In genomic region chr2:157040649-157041046, GRCm38 (mm10) we compare ENCODE assay signal across 24 mouse cellular contexts. TPM values are rescaled to one million over a fixed set of nuclear protein-coding genes. Genes with fewer than 3 reads are reported as not detected.
DNase-seq lines count a peak whose midpoint lies in the region; ATAC-seq and TF ChIP-seq lines count a peak whose summit lies in the region.
"Had no signal": no experiment of that assay in that cellular context is flagged by ENCODE, and none has a peak within 500 bp of the region (broad histone marks: within the 10 kb centered on the region; RNA-seq: fewer than 3 reads in every experiment).

No protein-coding gene starts in this region.

- H3K4me2 ChIP-seq in intestine, embryonic 16.5 days (ENCODE audit: low read depth, low read length) = no peak overlapping the region
- H3K4me2 ChIP-seq in intestine, embryonic 15.5 days (replicated peaks) = no peak overlapping the region
- no peak overlapping the region for H3K4me2 ChIP-seq in midbrain, embryonic 15.5 days
- no peak overlapping the region for H3K4me2 ChIP-seq in midbrain, embryonic 11.5 days
- H3K4me2 ChIP-seq: forebrain, embryonic 12.5 days had no signal

- 86% methylated on average over 17 of the region's 17 CpGs for WGBS in intestine, embryonic 16.5 days
- WGBS in intestine, embryonic 15.5 days = 84% methylated on average over 17 of the region's 17 CpGs
- WGBS in midbrain, embryonic 15.5 days = 84% methylated on average over 17 of the region's 17 CpGs
- WGBS in midbrain, embryonic 11.5 days = 84% methylated on average over 17 of the region's 17 CpGs
- WGBS in olfactory bulb, adult 2 months = 72% methylated on average over 17 of the region's 17 CpGs

- no peak overlapping the region for H3K4me3 ChIP-seq in gastrocnemius, adult 2 months
- no peak overlapping the region for H3K4me3 ChIP-seq in intestine, embryonic 16.5 days (ENCODE audit: low read length)
- no peak overlapping the region for H3K4me3 ChIP-seq in intestine, embryonic 15.5 days (replicated peaks)
- H3K4me3 ChIP-seq in midbrain, embryonic 15.5 days = no peak overlapping the region
- H3K4me3 ChIP-seq in midbrain, embryonic 11.5 days (ENCODE audit: low read depth, low read length) = no peak overlapping the region
- no peak overlapping the region for H3K4me3 ChIP-seq in olfactory bulb, adult 2 months (ENCODE audit: insufficient read depth, low read depth, low read length)
- H3K4me3 ChIP-seq: forebrain, embryonic 12.5 days; limb, embryonic 10.5 days had no signal

- no peak for DNase-seq in gastrocnemius, adult 2 months
- DNase-seq in gastrocnemius, postnatal 14 days = no peak
- no peak for DNase-seq in midbrain, embryonic 11.5 days (ENCODE audit: low spot score, missing footprints)
- no peak for DNase-seq in spleen, postnatal 14 days (ENCODE audit: low spot score in 2 of 2)
- DNase-seq: embryo, embryonic 11 days; kidney, adult 18-20 months; layer of hippocampus, adult 9-11 months; liver, postnatal 0 days; thymus, postnatal 14 days had no signal

- intact Hi-C loops in gastrocnemius, adult 2 months (cut with DNase I) = loop anchor here (2.0 kb wide), 1 partner anchor 42 kb away; no protein-coding TSS in a partner anchor
- intact Hi-C loops in gastrocnemius, postnatal 14 days (cut with DNase I; ENCODE audit: low total_unique reads) = no loop called here

- TF ChIP-seq POLR2A in olfactory bulb, adult 2 months (IDR thresholded peaks at IDR 0.05; ENCODE audit: insufficient read depth, low read depth, low read length) = no peak

- no peaks in the 10 kb centered on the region for H3K27me3 ChIP-seq in intestine, embryonic 16.5 days (replicated peaks; ENCODE audit: control insufficient read depth, insufficient read depth, low read length)
- no peaks in the 10 kb centered on the region for H3K27me3 ChIP-seq in intestine, embryonic 15.5 days (replicated peaks)
- no peaks in the 10 kb centered on the region for H3K27me3 ChIP-seq in midbrain, embryonic 15.5 days (replicated peaks)
- no peaks in the 10 kb centered on the region for H3K27me3 ChIP-seq in midbrain, embryonic 11.5 days (ENCODE audit: control insufficient read depth, insufficient read depth, low read length)
- H3K27me3 ChIP-seq: forebrain, embryonic 12.5 days had no signal

- ATAC-seq in intestine, embryonic 16.5 days = no peak
- no peak for ATAC-seq in intestine, embryonic 15.5 days
- no peak for ATAC-seq in midbrain, embryonic 15.5 days (replicated peaks)
- ATAC-seq in midbrain, embryonic 11.5 days (ENCODE audit: low FRiP score) = no peak
- ATAC-seq: liver, postnatal 0 days had no signal

- H3K9me3 ChIP-seq in intestine, embryonic 16.5 days (ENCODE audit: control insufficient read depth, low read length) = no peaks in the 10 kb centered on the region
- H3K9me3 ChIP-seq in intestine, embryonic 15.5 days = no peaks in the 10 kb centered on the region
- no peaks in the 10 kb centered on the region for H3K9me3 ChIP-seq in midbrain, embryonic 15.5 days
- H3K9me3 ChIP-seq in midbrain, embryonic 11.5 days (ENCODE audit: control insufficient read depth, low read length) = no peaks in the 10 kb centered on the region
- H3K9me3 ChIP-seq: forebrain, embryonic 12.5 days; limb, embryonic 10.5 days had no signal

- H3K4me1 ChIP-seq in intestine, embryonic 16.5 days (ENCODE audit: control insufficient read depth, insufficient read depth, low read length) = no peaks in the 10 kb centered on the region
- no peaks in the 10 kb centered on the region for H3K4me1 ChIP-seq in intestine, embryonic 15.5 days (replicated peaks)
- H3K4me1 ChIP-seq in midbrain, embryonic 15.5 days = 0 out of 2 replicates have a peak, but pooled peaks cover 6% of the 10 kb centered on the region
- H3K4me1 ChIP-seq in midbrain, embryonic 11.5 days (ENCODE audit: control insufficient read depth, insufficient read depth, low read length) = no peaks in the 10 kb centered on the region
- H3K4me1 ChIP-seq in olfactory bulb, adult 2 months (ENCODE audit: control insufficient read depth, insufficient read depth, low read length) = peaks cover 23% of the 10 kb centered on the region
- H3K4me1 ChIP-seq: forebrain, embryonic 12.5 days; limb, embryonic 10.5 days had no signal

- TF ChIP-seq CTCF in gastrocnemius, adult 2 months (IDR thresholded peaks at IDR 0.05) = no peak
- TF ChIP-seq CTCF in olfactory bulb, adult 2 months (IDR thresholded peaks at IDR 0.05; ENCODE audit: insufficient read depth, low read depth, low read length) = peak; percentile 8; the same call in 1 of the 2 replicates

- H3K27ac ChIP-seq in gastrocnemius, adult 2 months = peak overlapping the region; percentile 35
- no peak overlapping the region for H3K27ac ChIP-seq in intestine, embryonic 16.5 days (ENCODE audit: low read length)
- no peak overlapping the region for H3K27ac ChIP-seq in intestine, embryonic 15.5 days
- H3K27ac ChIP-seq in midbrain, embryonic 15.5 days = peak overlapping the region; percentile 21; the same call in 1 of the 2 replicates
- no peak overlapping the region for H3K27ac ChIP-seq in midbrain, embryonic 11.5 days (ENCODE audit: low read depth, low read length)
- H3K27ac ChIP-seq in olfactory bulb, adult 2 months (ENCODE audit: insufficient read depth, low read depth, low read length) = no peak overlapping the region
- H3K27ac ChIP-seq: forebrain, embryonic 12.5 days; limb, embryonic 10.5 days had no signal

- peaks cover 26% of the 10 kb centered on the region for H3K36me3 ChIP-seq in intestine, embryonic 16.5 days (ENCODE audit: control insufficient read depth, insufficient read depth, low read length)
- H3K36me3 ChIP-seq in intestine, embryonic 15.5 days = peaks cover 36% of the 10 kb centered on the region
- H3K36me3 ChIP-seq in midbrain, embryonic 15.5 days (replicated peaks) = peaks cover 51% of the 10 kb centered on the region
- peaks cover 34% of the 10 kb centered on the region for H3K36me3 ChIP-seq in midbrain, embryonic 11.5 days (ENCODE audit: control insufficient read depth, insufficient read depth, low read length)

- H3K9ac ChIP-seq in intestine, embryonic 16.5 days (ENCODE audit: low read depth, low read length) = peak overlapping the region; percentile 27; the same call in 1 of the 2 replicates
- no peak overlapping the region for H3K9ac ChIP-seq in intestine, embryonic 15.5 days
- no peak overlapping the region for H3K9ac ChIP-seq in midbrain, embryonic 15.5 days
- H3K9ac ChIP-seq in midbrain, embryonic 11.5 days (ENCODE audit: low read length) = no peak overlapping the region
- H3K9ac ChIP-seq: forebrain, embryonic 12.5 days; liver, postnatal 0 days had no signal

RNA-seq across cellular contexts. Expression of gene Dsn1, which starts 33.7 kb away (rescaled TPM):
- total RNA-seq in gastrocnemius, adult 2 months (2021) = 1 to 10 TPM; 1.2 to 1.6 TPM
- total RNA-seq in gastrocnemius, postnatal 14 days (2021) = 1 to 10 TPM; 2.7 to 3.5 TPM
- polyA plus RNA-seq in intestine, embryonic 16.5 days (2015; fragmentation: Nextera tagmentation; extraction: Ambion mirVana) = 23.4 and 25.3 TPM in 2 replicates
- 28.3 and 29.4 TPM in 2 replicates for polyA plus RNA-seq in intestine, embryonic 15.5 days (2015; fragmentation: Nextera tagmentation; extraction: Ambion mirVana)
- 8.9 and 9.6 TPM in 2 replicates for polyA plus RNA-seq in midbrain, embryonic 15.5 days (2015; fragmentation: Nextera tagmentation; extraction: Ambion mirVana)
- polyA plus RNA-seq in midbrain, embryonic 11.5 days (2014; fragmentation: Nextera tagmentation; extraction: Ambion mirVana) = 51.4 and 56.9 TPM in 2 replicates
- not detected in 2 replicates for polyA plus RNA-seq in olfactory bulb, adult 2 months (2012; ENCODE audit: insufficient read depth, insufficient read length, low replicate concordance, missing spikeins)

RNA-seq across cellular contexts. Expression of gene Soga1, which starts 38.4 kb away (rescaled TPM):
- 1 to 10 TPM; 2.8 to 4.5 TPM for total RNA-seq in gastrocnemius, adult 2 months (2021)
- 10 to 100 TPM; 11.1 to 12.2 TPM for total RNA-seq in gastrocnemius, postnatal 14 days (2021)
- polyA plus RNA-seq in intestine, embryonic 16.5 days (2015; fragmentation: Nextera tagmentation; extraction: Ambion mirVana) = 1.2 and 1.3 TPM in 2 replicates
- polyA plus RNA-seq in intestine, embryonic 15.5 days (2015; fragmentation: Nextera tagmentation; extraction: Ambion mirVana) = 2.0 and 2.3 TPM in 2 replicates
- polyA plus RNA-seq in midbrain, embryonic 15.5 days (2015; fragmentation: Nextera tagmentation; extraction: Ambion mirVana) = 6.8 and 7.1 TPM in 2 replicates
- 5.2 and 6.0 TPM in 2 replicates for polyA plus RNA-seq in midbrain, embryonic 11.5 days (2014; fragmentation: Nextera tagmentation; extraction: Ambion mirVana)
- not detected in 2 replicates for polyA plus RNA-seq in olfactory bulb, adult 2 months (2012; ENCODE audit: insufficient read depth, insufficient read length, low replicate concordance, missing spikeins)

RNA-seq across cellular contexts. Expression of gene Tldc2, which starts 46.2 kb away (rescaled TPM):
- not detected for total RNA-seq in gastrocnemius, adult 2 months (2021)
- not detected for total RNA-seq in gastrocnemius, postnatal 14 days (2021)
- polyA plus RNA-seq in intestine, embryonic 16.5 days (2015; fragmentation: Nextera tagmentation; extraction: Ambion mirVana) = not detected in 2 replicates
- not detected in 2 replicates for polyA plus RNA-seq in intestine, embryonic 15.5 days (2015; fragmentation: Nextera tagmentation; extraction: Ambion mirVana)
- polyA plus RNA-seq in midbrain, embryonic 15.5 days (2015; fragmentation: Nextera tagmentation; extraction: Ambion mirVana) = not detected in 2 replicates
- not detected in 2 replicates for polyA plus RNA-seq in midbrain, embryonic 11.5 days (2014; fragmentation: Nextera tagmentation; extraction: Ambion mirVana)
- polyA plus RNA-seq in olfactory bulb, adult 2 months (2012; ENCODE audit: insufficient read depth, insufficient read length, low replicate concordance, missing spikeins) = not detected in 2 replicates
- total RNA-seq: adrenal gland, adult 8-10 months; gastrocnemius, adult 8-10 months; hindbrain, postnatal 0 days; left cerebral cortex, adult 8-10 months; liver, adult 2 months had no signal
- polyA plus RNA-seq: embryonic facial prominence, embryonic 14.5 days; forebrain, embryonic 12.5 days; heart, postnatal 0 days; limb, embryonic 10.5 days; liver, adult 2 months; liver, postnatal 0 days; midbrain, embryonic 16.5 days; testis, adult 2 months had no signal

RNA-seq across cellular contexts. Expression of gene Ndrg3, which starts 48.8 kb away (rescaled TPM):
- total RNA-seq in gastrocnemius, adult 2 months (2021) = 10 to 100 TPM; 31.9 to 33.4 TPM
- total RNA-seq in gastrocnemius, postnatal 14 days (2021) = 10 to 100 TPM; 23.3 to 25.2 TPM
- polyA plus RNA-seq in intestine, embryonic 16.5 days (2015; fragmentation: Nextera tagmentation; extraction: Ambion mirVana) = 46.7 and 47.6 TPM in 2 replicates
- polyA plus RNA-seq in intestine, embryonic 15.5 days (2015; fragmentation: Nextera tagmentation; extraction: Ambion mirVana) = 41.7 and 42.9 TPM in 2 replicates
- 132 and 136 TPM in 2 replicates for polyA plus RNA-seq in midbrain, embryonic 15.5 days (2015; fragmentation: Nextera tagmentation; extraction: Ambion mirVana)
- 48.1 and 48.2 TPM in 2 replicates for polyA plus RNA-seq in midbrain, embryonic 11.5 days (2014; fragmentation: Nextera tagmentation; extraction: Ambion mirVana)
- polyA plus RNA-seq in olfactory bulb, adult 2 months (2012; ENCODE audit: insufficient read depth, insufficient read length, low replicate concordance, missing spikeins) = 187 and 436 TPM in 2 replicates

Comparison
In these comparisons a context has a peak if more than half of its experiments do, and no peak if none do; other contexts are left out.
1. H3K27ac ChIP-seq: peak in gastrocnemius, adult 2 months (single experiment) and midbrain, embryonic 15.5 days (single experiment); none in intestine, embryonic 16.5 days (single experiment), intestine, embryonic 15.5 days (single experiment), midbrain, embryonic 11.5 days (single experiment) and olfactory bulb, adult 2 months (single experiment).